Mouse (Mus musculus) heart, postnatal 0 days (tissue): ENCODE measurements around the gene Ninl.

Source experiments
- CTCF ChIP-seq: IDR thresholded peaks from 2 replicates; pipeline ENCODE4 v1.5.1; 2016; ENCODE audit warnings: antibody characterized with exemption, control low read depth, low read depth
- EP300 ChIP-seq: IDR thresholded peaks from 2 replicates; pipeline ENCODE4 v1.6.1; 2016; ENCODE audit warnings: antibody characterized with exemption, low read depth

DNA sequence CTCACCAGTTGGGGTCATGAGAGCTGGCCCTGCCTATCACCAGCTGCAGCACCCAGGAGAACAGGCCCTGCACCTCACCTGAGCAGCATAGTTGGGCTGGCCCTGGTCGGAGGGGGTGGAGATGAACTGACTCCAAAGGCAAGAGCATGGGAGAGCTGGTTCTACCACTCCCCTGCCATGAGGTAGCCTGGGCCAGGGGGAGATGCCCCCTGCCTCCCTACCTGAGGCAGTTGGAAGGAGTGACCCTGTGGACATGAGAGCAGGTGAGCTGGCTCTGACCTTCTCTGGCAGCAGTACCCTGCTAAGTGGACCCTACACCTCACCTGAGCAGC lies 154.4 kb downstream of the Ninl start:
- TF ChIP-seq CTCF (no peak), EP300 (no peak)
